8 mouse cellular contexts compared by ENCODE assay signal in the genomic region with DNA sequence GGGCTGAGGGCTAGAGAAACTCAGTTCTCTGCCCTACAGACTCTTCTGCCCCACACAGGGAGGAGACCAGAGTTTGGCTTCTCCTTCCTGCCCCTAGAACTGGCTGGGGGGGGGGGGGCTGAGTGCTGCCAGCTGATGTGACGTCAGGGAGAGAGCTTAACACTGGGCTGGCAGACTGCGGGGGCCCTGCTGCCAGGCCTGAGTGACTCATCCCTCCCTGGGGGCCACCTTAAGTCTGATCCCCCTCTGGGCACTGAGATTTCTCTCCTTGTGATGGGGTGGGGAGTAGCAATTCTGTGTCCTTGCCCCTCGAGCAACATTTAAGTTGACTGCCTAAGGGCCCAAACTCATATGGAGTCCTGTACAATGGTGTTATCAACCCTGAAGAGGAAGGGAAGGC. TPM values are rescaled to one million over a fixed set of nuclear protein-coding genes. Genes with fewer than 3 reads are reported as not detected.
DNase-seq lines count a peak whose midpoint lies in the region; ATAC-seq and TF ChIP-seq lines count a peak whose summit lies in the region.

No protein-coding gene starts in this region.

- peaks cover 28% of the 10 kb centered on the region for H3K4me1 ChIP-seq in kidney, embryonic 15.5 days
- peaks cover 7% of the 10 kb centered on the region; the same call in 1 of the 2 replicates for H3K4me1 ChIP-seq in brown adipose tissue, adult 24 weeks (ENCODE audit: control insufficient read depth, insufficient read depth, insufficient read length, low read length)
- peaks cover 28% of the 10 kb centered on the region for H3K4me1 ChIP-seq in hindbrain, embryonic 10.5 days (replicated peaks)
- H3K4me1 ChIP-seq in midbrain, embryonic 14.5 days (ENCODE audit: control insufficient read depth, insufficient read depth, low read length): peaks cover 15% of the 10 kb centered on the region
- peaks cover 15% of the 10 kb centered on the region for H3K4me1 ChIP-seq in lung, adult 2 months (ENCODE audit: control insufficient read depth, insufficient read depth, low read length)

- peak overlapping the region; percentile 85 for H3K4me2 ChIP-seq in kidney, embryonic 15.5 days
- H3K4me2 ChIP-seq in midbrain, embryonic 14.5 days (ENCODE audit: low read length): peak overlapping the region; percentile 79

- ATAC-seq in kidney, embryonic 15.5 days (replicated peaks; ENCODE audit: low FRiP score): no peak
- ATAC-seq in midbrain, embryonic 14.5 days (ENCODE audit: low FRiP score, low TSS enrichment): no peak
- no peak for ATAC-seq in monocyte, adult 5-6 weeks (replicated peaks; ENCODE audit: insufficient number of reproducible peaks, low FRiP score, low TSS enrichment, poor library complexity, severe bottlenecking)

- peaks cover 52% of the 10 kb centered on the region for H3K36me3 ChIP-seq in kidney, embryonic 15.5 days
- peaks cover 56% of the 10 kb centered on the region for H3K36me3 ChIP-seq in hindbrain, embryonic 10.5 days
- peaks cover 50% of the 10 kb centered on the region for H3K36me3 ChIP-seq in midbrain, embryonic 14.5 days (ENCODE audit: control insufficient read depth, insufficient read depth, low read length)

- TF ChIP-seq POLR2A in lung, adult 2 months (IDR thresholded peaks at IDR 0.05; ENCODE audit: borderline replicate concordance, extremely low read depth, low read depth, low read length): no peak

- H3K9me3 ChIP-seq in kidney, embryonic 15.5 days (replicated peaks): no peaks in the 10 kb centered on the region
- H3K9me3 ChIP-seq in hindbrain, embryonic 10.5 days: no peaks in the 10 kb centered on the region
- H3K9me3 ChIP-seq in midbrain, embryonic 14.5 days (ENCODE audit: control insufficient read depth, low read length): no peaks in the 10 kb centered on the region

- H3K27me3 ChIP-seq in kidney, embryonic 15.5 days: no peaks in the 10 kb centered on the region
- no peaks in the 10 kb centered on the region for H3K27me3 ChIP-seq in hindbrain, embryonic 10.5 days (ENCODE audit: insufficient read depth, poor library complexity, severe bottlenecking)
- H3K27me3 ChIP-seq in midbrain, embryonic 14.5 days (ENCODE audit: control insufficient read depth, insufficient read depth, low read length): no peaks in the 10 kb centered on the region

- TF ChIP-seq CTCF in lung, adult 2 months (IDR thresholded peaks at IDR 0.05; ENCODE audit: insufficient read depth, low read length): no peak

- H3K27ac ChIP-seq in kidney, embryonic 15.5 days: no peak overlapping the region
- H3K27ac ChIP-seq in brown adipose tissue, adult 24 weeks (replicated peaks; ENCODE audit: low read depth, low read length): peak overlapping the region; percentile 71
- peak overlapping the region; percentile 98; the same call in 1 of the 2 replicates for H3K27ac ChIP-seq in hindbrain, embryonic 10.5 days
- H3K27ac ChIP-seq in midbrain, embryonic 14.5 days (replicated peaks; ENCODE audit: low read depth, low read length): peak overlapping the region; percentile 96; the same call in 1 of the 2 replicates

- WGBS in kidney, embryonic 15.5 days: 71% methylated on average over 3 of the region's 3 CpGs
- WGBS in hindbrain, embryonic 10.5 days: 78% methylated on average over 3 of the region's 3 CpGs
- 30% methylated on average over 3 of the region's 3 CpGs for WGBS in midbrain, embryonic 14.5 days
- WGBS in lung, adult 2 months: 49% methylated on average over 3 of the region's 3 CpGs

- peak overlapping the region; percentile 92; the same call in 1 of the 2 replicates for H3K9ac ChIP-seq in kidney, embryonic 15.5 days
- peak overlapping the region; percentile 99 for H3K9ac ChIP-seq in midbrain, embryonic 14.5 days (replicated peaks; ENCODE audit: low read length)

- H3K4me3 ChIP-seq in kidney, embryonic 15.5 days (replicated peaks): peak overlapping the region; percentile 74
- peak overlapping the region; percentile 68 for H3K4me3 ChIP-seq in brown adipose tissue, adult 24 weeks (ENCODE audit: insufficient read depth, low read depth, low read length)
- peak overlapping the region; percentile 98 for H3K4me3 ChIP-seq in hindbrain, embryonic 10.5 days
- H3K4me3 ChIP-seq in midbrain, embryonic 14.5 days (replicated peaks; ENCODE audit: low read depth, low read length): peak overlapping the region; percentile 99
- no peak overlapping the region for H3K4me3 ChIP-seq in lung, adult 2 months (replicated peaks; ENCODE audit: extremely low read depth, low read depth, low read length)

- no peak for DNase-seq in kidney, adult 18-20 months
- no peak for DNase-seq in hindbrain, embryonic 10.5 days (ENCODE audit: low spot score)
- no peak for DNase-seq in midbrain, embryonic 14.5 days
- no peak for DNase-seq in urinary bladder, postnatal 25 days (ENCODE audit: low spot score)
- no peak for DNase-seq in lung, adult 2 months

RNA-seq across cellular contexts. Expression of a gene that starts 1.5 kb away (rescaled TPM):
- 13.6 and 14.5 TPM in 2 replicates for polyA plus RNA-seq in kidney, embryonic 15.5 days (2015; fragmentation: Nextera tagmentation; extraction: Ambion mirVana)
- 16.9 and 22.4 TPM in 2 replicates for polyA plus RNA-seq in brown adipose tissue, adult 24 weeks (2012; ENCODE audit: insufficient read depth, insufficient read length, missing spikeins)
- 9.6 and 10.3 TPM in 2 replicates for polyA plus RNA-seq in hindbrain, embryonic 10.5 days (2016; fragmentation: Nextera tagmentation; extraction: Ambion mirVana)
- 13.3 and 14.1 TPM in 2 replicates for polyA plus RNA-seq in midbrain, embryonic 14.5 days (2014; fragmentation: Nextera tagmentation; extraction: Ambion mirVana)
- 6.5 to 18.2 TPM (median 8.3 TPM) in 3 replicates for total RNA-seq in monocyte, adult 5-6 weeks (2017)
- polyA plus RNA-seq in lung, adult 2 months (2012; rRNA removed): 24.5 and 31.6 TPM in 2 replicates

RNA-seq across cellular contexts. Expression of a gene that starts 9.7 kb away (rescaled TPM):
- polyA plus RNA-seq in kidney, embryonic 15.5 days (2015; fragmentation: Nextera tagmentation; extraction: Ambion mirVana): 13.7 TPM in 2 replicates
- polyA plus RNA-seq in brown adipose tissue, adult 24 weeks (2012; ENCODE audit: insufficient read depth, insufficient read length, missing spikeins): 122 and 173 TPM in 2 replicates
- polyA plus RNA-seq in hindbrain, embryonic 10.5 days (2016; fragmentation: Nextera tagmentation; extraction: Ambion mirVana): 14.5 and 21.6 TPM in 2 replicates
- 50.5 and 53.0 TPM in 2 replicates for polyA plus RNA-seq in midbrain, embryonic 14.5 days (2014; fragmentation: Nextera tagmentation; extraction: Ambion mirVana)
- 18.2 to 21.9 TPM (median 19.4 TPM) in 3 replicates for total RNA-seq in monocyte, adult 5-6 weeks (2017)
- 28.9 and 48.7 TPM in 2 replicates for polyA plus RNA-seq in lung, adult 2 months (2012; rRNA removed)

RNA-seq across cellular contexts. Expression of a gene that starts 22.6 kb away (rescaled TPM):
- polyA plus RNA-seq in kidney, embryonic 15.5 days (2015; fragmentation: Nextera tagmentation; extraction: Ambion mirVana): 41.5 and 47.1 TPM in 2 replicates
- polyA plus RNA-seq in brown adipose tissue, adult 24 weeks (2012; ENCODE audit: insufficient read depth, insufficient read length, missing spikeins): not detected in 2 replicates
- 0.55 TPM in 1 of 2 replicates, not detected in the other for polyA plus RNA-seq in hindbrain, embryonic 10.5 days (2016; fragmentation: Nextera tagmentation; extraction: Ambion mirVana)
- not detected in 2 replicates for polyA plus RNA-seq in midbrain, embryonic 14.5 days (2014; fragmentation: Nextera tagmentation; extraction: Ambion mirVana)
- total RNA-seq in monocyte, adult 5-6 weeks (2017): not detected in 3 replicates
- polyA plus RNA-seq in lung, adult 2 months (2012; rRNA removed): 0.42 TPM in 1 of 2 replicates, not detected in the other

RNA-seq across cellular contexts. Expression of a gene that starts 32.8 kb away (rescaled TPM):
- 82.8 and 92.6 TPM in 2 replicates for polyA plus RNA-seq in kidney, embryonic 15.5 days (2015; fragmentation: Nextera tagmentation; extraction: Ambion mirVana)
- 67.1 and 87.6 TPM in 2 replicates for polyA plus RNA-seq in brown adipose tissue, adult 24 weeks (2012; ENCODE audit: insufficient read depth, insufficient read length, missing spikeins)
- polyA plus RNA-seq in hindbrain, embryonic 10.5 days (2016; fragmentation: Nextera tagmentation; extraction: Ambion mirVana): 144 and 147 TPM in 2 replicates
- 142 and 144 TPM in 2 replicates for polyA plus RNA-seq in midbrain, embryonic 14.5 days (2014; fragmentation: Nextera tagmentation; extraction: Ambion mirVana)
- 34.6 to 49.4 TPM (median 44.2 TPM) in 3 replicates for total RNA-seq in monocyte, adult 5-6 weeks (2017)
- 22.1 and 23.4 TPM in 2 replicates for polyA plus RNA-seq in lung, adult 2 months (2012; rRNA removed)

RNA-seq across cellular contexts. Expression of a gene that starts 33.0 kb away (rescaled TPM):
- 45.1 and 45.9 TPM in 2 replicates for polyA plus RNA-seq in kidney, embryonic 15.5 days (2015; fragmentation: Nextera tagmentation; extraction: Ambion mirVana)
- polyA plus RNA-seq in brown adipose tissue, adult 24 weeks (2012; ENCODE audit: insufficient read depth, insufficient read length, missing spikeins): 15.1 and 17.1 TPM in 2 replicates
- polyA plus RNA-seq in hindbrain, embryonic 10.5 days (2016; fragmentation: Nextera tagmentation; extraction: Ambion mirVana): 46.7 and 48.0 TPM in 2 replicates
- polyA plus RNA-seq in midbrain, embryonic 14.5 days (2014; fragmentation: Nextera tagmentation; extraction: Ambion mirVana): 80.3 and 96.2 TPM in 2 replicates
- 16.2 to 36.8 TPM (median 28.3 TPM) in 3 replicates for total RNA-seq in monocyte, adult 5-6 weeks (2017)
- 24.4 and 25.5 TPM in 2 replicates for polyA plus RNA-seq in lung, adult 2 months (2012; rRNA removed)

Comparison
In these comparisons a context has a peak if more than half of its experiments do, and no peak if none do; other contexts are left out.
1. RNA of a gene that starts 22.6 kb away (polyA plus RNA-seq): 41.5 to 47.1 TPM in kidney, embryonic 15.5 days; not detected in midbrain, embryonic 14.5 days, 0.55 TPM in hindbrain, embryonic 10.5 days, 0.42 TPM in lung, adult 2 months and not detected in brown adipose tissue, adult 24 weeks; every median in the first group is over 10 times any median in the second.